Mouse (Mus musculus) ES-Bruce4 (cell line): Measurements from ENCODE around the gene Nptn.

Source experiments
- CTCF ChIP-seq: IDR thresholded peaks from one replicate; pipeline ENCODE4 v1.8.1; 2011; ENCODE audit warnings: low read depth, low read length
- EP300 ChIP-seq: IDR thresholded peaks from 2 replicates; pipeline ENCODE4 v1.6.1; 2011; ENCODE audit warnings: low read depth, low read length; ENCODE audit not compliant: insufficient read depth
- POLR2A ChIP-seq: IDR thresholded peaks from one replicate; pipeline ENCODE4 v1.8.1; 2011; ENCODE audit warnings: low read length; ENCODE audit not compliant: insufficient read depth

- TF ChIP-seq CTCF (no peak), POLR2A (no peak), EP300 (no peak)
Observed at GRCm38 (mm10) chr9:58537774-58538173, 44.3 kb upstream of the Nptn start.
